Mouse (Mus musculus) left cerebral cortex, adult 2 months (tissue): Measurements from ENCODE around the gene Ifnz. TPM values are rescaled to one million over a fixed set of nuclear protein-coding genes. Genes with fewer than 3 reads are reported as not detected.
"Not testable (repeated sequence)": the region's sequence is repeated elsewhere in the genome, so short reads cannot be mapped to it uniquely, and the experiment has no call there.

Experiments
- DNase-seq, 2 experiments: peaks; one replicate each; pipeline ENCODE4 v3.0.0; 2021 to 2022; ENCODE audit warnings: low spot score in 2 of 2, mixed read lengths in 1 of 2; ENCODE audit errors: extremely low spot score in 1 of 2
- H3K27ac ChIP-seq: fragments of 200-600 bp; 2 replicates; pipeline ENCODE4 v1.8.1; 2022
- H3K4me3 ChIP-seq: fragments of 200-600 bp; 2 replicates; pipeline ENCODE4 v1.8.1; 2022
- CTCF ChIP-seq: fragments of 200-600 bp; IDR thresholded peaks from 2 replicates; pipeline ENCODE4 v1.8.1; 2022; ENCODE audit warnings: antibody characterized with exemption, mild to moderate bottlenecking, moderate library complexity
- intact Hi-C: fragments of 180-260 bp; cut with DNase I; formaldehyde crosslinking; loops from one replicate; pipeline ENCODE4 v1.15.1; 2025
- long read RNA-seq, 2 experiments: library from polyadenylated mRNA; stranded (forward); transcript quantifications; one replicate each; pipeline ENCODE4 v2.0.0; 2021; ENCODE audit warnings: borderline mapping rate in 2 of 2
- total RNA-seq, 2 experiments: library from RNA; stranded (reverse); gene quantifications; 2 replicates each; pipeline ENCODE4 v1.2.3; 2021

Gene Ifnz
- total RNA-seq, result not detected
- long read RNA-seq, experiment 1, result 0 reads
- long read RNA-seq, experiment 2, result 0 reads

GRCm38 (mm10) chr4:88781831-88782230 is at the start of gene Ifnz:
Gene Ifnz, plus strand, starts transcription at chr4:88782131.
- H3K27ac ChIP-seq, intact Hi-C loops, DNase-seq, H3K4me3 ChIP-seq: not testable (repeated sequence)

DNA sequence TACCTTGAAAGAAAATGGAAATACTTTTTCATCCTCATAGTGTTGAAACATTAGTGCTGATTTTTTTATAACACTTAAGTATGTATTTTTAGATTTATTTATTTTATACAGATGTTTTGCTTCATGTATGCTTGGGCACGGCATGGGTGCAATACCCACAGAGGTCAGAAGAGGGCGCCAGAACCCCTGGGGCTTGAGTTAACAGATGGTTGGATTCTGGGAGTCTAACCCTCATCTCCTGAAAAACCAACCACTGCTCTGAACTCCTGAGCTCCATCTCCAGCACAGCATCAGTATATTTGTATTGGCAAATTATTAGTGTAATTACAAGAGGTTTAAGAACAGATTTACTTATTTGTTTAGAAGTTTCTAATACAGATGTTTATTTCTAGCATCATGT is 43.5 kb upstream of the Ifnz start:
- intact Hi-C loops, result no loop called here
- DNase-seq, result peak; percentile 41 to 52
- Histone ChIP-seq H3K4me3 (no peak overlapping the region), H3K27ac (no peak overlapping the region)
- TF ChIP-seq CTCF, result peak; percentile 88

DNA sequence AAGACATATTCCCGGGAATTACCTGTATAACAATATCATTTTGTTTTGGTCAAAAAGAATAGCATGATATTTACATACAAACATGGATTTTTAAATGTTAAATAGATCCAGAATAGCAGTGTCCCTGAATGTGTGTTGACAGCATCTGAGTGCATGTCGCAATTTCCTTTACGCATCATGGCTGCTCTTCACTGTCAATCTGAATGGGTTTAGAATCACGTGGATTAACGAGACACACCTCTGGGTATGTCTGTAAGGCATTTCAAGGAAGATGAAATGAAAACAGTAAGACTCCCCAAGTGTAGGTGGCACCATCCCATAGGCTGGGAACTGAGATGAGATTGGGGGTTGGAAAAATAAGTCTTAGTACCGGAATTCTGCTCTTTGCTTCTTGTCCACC is 42.9 kb upstream of the Ifnz start:
- intact Hi-C loops, result no loop called here
- Histone ChIP-seq H3K4me3 (no peak overlapping the region), H3K27ac (no peak overlapping the region)
- DNase-seq, result no peak
- TF ChIP-seq CTCF, result no peak

DNA sequence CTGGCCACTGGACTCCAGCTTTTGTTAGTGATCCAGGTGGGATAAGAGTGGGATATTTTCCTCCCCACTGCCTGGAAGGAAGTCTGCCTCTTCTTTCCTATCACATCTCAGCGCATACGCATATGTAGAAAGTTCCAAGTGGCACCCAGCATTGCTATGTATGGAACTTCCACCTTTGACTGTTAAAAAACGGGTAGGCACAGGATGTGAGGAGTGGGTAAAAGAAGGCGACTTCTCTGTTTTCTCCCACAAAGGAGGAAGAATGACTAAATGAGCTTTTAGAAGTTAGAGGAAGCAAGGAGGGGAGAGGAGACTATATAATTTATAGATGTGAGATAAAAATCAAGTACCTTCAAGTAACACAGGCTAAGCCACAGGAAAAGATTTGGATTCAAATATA is 40.5 kb upstream of the Ifnz start:
- intact Hi-C loops, result no loop called here
- DNase-seq, result no peak
- no peak for TF ChIP-seq CTCF
- H3K4me3 ChIP-seq, result no peak overlapping the region
- H3K27ac ChIP-seq, result no peak overlapping the region

DNA sequence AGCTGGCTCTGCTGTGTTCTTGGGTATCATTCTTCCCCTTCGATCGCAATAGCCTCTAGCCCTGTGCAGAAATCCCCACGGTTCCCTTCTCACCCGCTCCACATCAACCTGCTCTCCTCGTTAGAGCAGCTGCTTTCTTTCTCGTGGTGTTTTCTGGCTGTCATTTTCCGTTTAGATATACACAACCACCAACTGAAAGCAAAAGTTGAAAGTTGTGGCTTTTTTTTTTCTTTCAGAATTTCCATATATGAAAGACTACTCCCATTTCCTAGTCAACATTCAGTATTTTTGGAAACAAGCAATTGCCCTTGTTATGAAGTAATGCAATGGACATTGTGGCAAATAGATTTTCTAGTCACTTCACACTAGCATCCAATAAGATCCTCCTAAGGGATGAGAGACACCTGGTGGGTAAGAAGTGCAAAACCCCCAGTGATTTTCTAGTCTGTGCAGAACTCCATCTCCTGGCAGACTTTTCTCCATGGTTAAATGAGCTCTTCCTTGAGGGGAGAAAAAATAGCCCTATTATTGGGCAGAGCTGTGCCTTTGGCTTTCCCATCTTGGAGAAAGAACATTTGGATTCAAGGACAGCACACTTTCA is 39.1 kb upstream of the Ifnz start:
- no peak overlapping the region for H3K4me3 ChIP-seq

GRCm38 (mm10) chr4:88744207-88744606 is 37.7 kb upstream of the Ifnz start:
- DNase-seq, result no peak
- intact Hi-C loops, result no loop called here
- TF ChIP-seq CTCF, result no peak
- no peak overlapping the region for H3K27ac ChIP-seq
- no peak overlapping the region for H3K4me3 ChIP-seq

More for the DNA sequence above, 39.1 kb upstream of the Ifnz start:
- peak; percentile 23 for TF ChIP-seq CTCF
- intact Hi-C loops, result no loop called here
- H3K27ac ChIP-seq, result no peak overlapping the region
- DNase-seq, result no peak

DNA sequence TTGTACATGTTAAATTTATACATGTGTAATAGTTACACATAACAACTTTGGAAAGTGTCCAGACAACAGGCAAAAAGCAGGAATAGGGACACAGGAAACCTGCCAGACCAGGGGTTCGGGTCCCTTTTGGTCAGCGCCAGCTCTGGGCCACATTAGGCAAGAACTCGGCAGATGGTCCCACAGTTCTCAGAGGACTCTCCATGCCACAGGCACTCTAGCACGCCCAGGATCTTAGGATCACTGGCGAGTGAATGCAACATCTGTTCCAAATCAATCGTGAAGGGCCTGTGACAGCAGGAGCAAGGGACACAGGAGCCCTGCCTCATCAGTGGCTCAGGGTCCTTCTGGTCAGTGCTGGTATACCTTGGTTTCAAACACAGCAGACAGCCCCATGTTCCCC is 32.0 kb upstream of the Ifnz start:
- Histone ChIP-seq H3K27ac (no peak overlapping the region), H3K4me3 (no peak overlapping the region)
- TF ChIP-seq CTCF, result no peak
- DNase-seq, result no peak
- intact Hi-C loops, result no loop called here

DNA sequence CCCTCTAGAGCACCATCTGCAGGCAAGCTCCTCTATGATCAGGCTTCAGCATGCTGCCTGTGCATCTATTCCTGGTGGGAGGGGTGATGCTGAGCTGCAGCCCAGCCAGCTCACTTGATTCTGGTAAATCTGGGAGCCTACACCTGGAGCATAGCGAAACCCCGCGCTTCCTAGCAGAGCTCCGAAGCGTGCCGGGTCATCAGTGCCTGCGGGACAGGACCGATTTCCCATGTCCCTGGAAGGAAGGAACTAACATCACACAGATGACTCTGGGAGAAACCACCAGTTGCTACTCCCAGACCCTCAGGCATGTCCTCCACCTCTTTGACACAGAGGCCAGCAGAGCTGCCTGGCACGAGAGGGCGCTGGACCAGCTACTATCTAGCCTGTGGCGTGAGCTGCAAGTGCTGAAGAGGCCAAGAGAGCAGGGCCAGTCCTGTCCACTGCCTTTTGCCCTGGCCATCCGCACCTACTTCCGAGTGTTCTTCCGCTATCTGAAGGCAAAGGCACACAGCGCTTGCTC is 27.1 kb upstream of the Ifnz start, which contains the start of gene Gm13271:
Gm13271 (plus strand) TSS at position 51 of the 523 bp plus-strand sequence.
- peak; percentile 24 for TF ChIP-seq CTCF
- H3K4me3 ChIP-seq, H3K27ac ChIP-seq, intact Hi-C loops: not testable (repeated sequence)
- peak; percentile 72 to 76 for DNase-seq

- intact Hi-C loops, DNase-seq: not testable (repeated sequence)
- Histone ChIP-seq H3K4me3 (peak overlapping the region; percentile 42), H3K27ac (0 out of 2 replicates have a peak overlapping the region, but pooled peaks have one; percentile 37)
These were observed 25.1 kb upstream of the Ifnz start for GRCm38 (mm10) chr4:88756581-88757513.

- H3K27ac ChIP-seq, intact Hi-C loops: not testable (repeated sequence)
- peak; percentile 90 to 92 for DNase-seq
- peak; percentile 66 for TF ChIP-seq CTCF
- peak overlapping the region; percentile 42 for H3K4me3 ChIP-seq
These were observed 24.3 kb upstream of the Ifnz start for GRCm38 (mm10) chr4:88757628-88758031.

GRCm38 (mm10) chr4:88758751-88759150 is 23.2 kb upstream of the Ifnz start:
- intact Hi-C loops, H3K4me3 ChIP-seq, H3K27ac ChIP-seq, DNase-seq: not testable (repeated sequence)

DNA sequence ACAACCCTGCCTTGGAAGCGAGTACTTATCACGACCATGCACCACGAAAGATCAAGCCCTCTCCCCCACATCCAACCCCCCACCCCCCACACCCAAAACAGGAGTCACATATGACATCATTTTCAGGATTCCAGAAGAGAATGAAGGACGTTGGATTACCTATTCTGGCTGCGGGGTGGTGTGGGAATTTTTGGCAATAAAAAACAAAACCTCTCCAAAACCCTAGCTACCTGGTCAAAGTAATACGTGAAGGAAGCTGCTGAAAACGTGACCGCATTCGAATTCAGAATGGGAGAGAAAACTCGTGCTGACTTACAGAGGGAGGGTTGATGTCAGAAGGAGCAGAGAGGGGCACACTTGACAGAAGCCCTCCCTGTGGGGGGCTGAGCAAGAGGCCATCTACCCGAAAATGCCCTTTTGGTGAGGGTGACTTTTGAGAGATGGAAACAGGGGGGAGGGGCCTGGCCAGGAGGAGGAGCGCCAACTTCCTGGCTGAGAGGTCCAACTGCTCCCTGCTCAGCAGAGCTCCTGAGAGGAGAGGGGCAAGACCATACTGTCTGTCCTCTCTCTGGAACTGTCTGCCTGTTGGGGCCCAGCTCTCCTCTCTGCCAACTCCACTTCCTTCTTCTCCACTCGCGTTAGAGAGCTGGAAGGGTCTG is 22.2 kb upstream of the Ifnz start, which contains the start of gene Gm13283:
Gm13283 (plus strand) TSS at position 510 of the 659 bp plus-strand sequence.
- H3K27ac ChIP-seq, intact Hi-C loops: not testable (repeated sequence)
- H3K4me3 ChIP-seq, result peak within 1 kb of the TSS; percentile 19; the same call in 1 of the 2 replicates
- DNase-seq, result peak in 1 of 2 experiments; percentile 23
